Mouse (Mus musculus) 3T3-L1 (cell line): ENCODE data around the gene Eme1.
A peak's percentile ranks its signal among the peaks of the same experiment; 100 is the strongest.

Source experiments
- DNase-seq: peaks from one replicate; pipeline ENCODE4 v3.0.0-alpha.2; 2015; ENCODE audit warnings: low read depth, low spot score

The Eme1 gene

DNA sequence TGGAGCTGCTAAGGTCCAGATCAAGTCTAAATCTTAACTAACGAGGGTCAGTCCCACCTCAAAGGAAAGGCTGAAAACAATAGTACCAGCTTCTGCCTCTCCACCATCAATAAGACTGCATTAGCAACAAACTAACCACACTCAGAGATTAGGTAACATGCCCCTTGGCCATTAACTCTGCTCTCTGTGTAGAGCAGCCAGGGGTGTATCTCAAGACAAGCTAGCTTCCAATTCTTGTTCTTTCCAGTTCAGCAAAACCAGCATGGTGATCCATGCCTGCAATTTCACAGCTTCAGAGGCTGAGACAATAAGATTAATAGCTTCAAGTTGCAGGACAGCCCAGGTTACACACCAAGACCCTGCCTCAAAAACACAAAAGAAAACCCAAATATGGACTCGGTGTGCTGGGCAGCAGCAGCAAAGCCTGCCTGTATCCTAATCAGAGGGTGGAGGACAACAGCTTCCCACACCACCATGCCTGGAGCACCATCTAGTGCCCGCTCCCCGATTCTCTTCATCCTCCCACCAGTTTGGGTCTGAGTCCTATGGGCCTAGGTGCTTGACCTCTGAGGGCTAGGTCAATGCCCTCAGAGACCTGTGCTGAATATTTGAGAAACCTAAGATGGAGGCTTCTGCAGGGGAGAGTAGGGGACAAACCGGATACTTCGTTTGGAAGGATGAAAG lies 55.2 kb downstream of the Eme1 start:
- DNase-seq, result no peak

DNA sequence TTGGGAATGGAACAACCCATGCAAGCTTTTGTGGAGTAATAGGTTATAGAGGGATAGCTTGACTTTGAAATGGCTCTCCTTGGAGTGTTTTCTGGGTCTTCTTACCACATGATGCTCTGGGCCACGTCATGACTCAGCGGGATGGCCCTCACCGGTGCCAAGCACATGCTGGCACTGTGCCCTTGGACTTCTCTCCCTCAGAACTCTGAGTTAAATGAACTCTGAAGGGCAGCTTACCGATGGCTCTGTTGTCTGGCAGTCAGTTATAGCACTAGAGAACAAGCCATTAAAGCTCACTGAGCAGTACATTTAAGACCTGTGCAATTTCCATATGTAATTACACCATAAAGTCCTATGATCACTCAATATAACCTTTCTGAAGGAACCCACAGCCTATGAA lies 56.4 kb downstream of the Eme1 start:
- DNase-seq, result peak; percentile 74

DNA sequence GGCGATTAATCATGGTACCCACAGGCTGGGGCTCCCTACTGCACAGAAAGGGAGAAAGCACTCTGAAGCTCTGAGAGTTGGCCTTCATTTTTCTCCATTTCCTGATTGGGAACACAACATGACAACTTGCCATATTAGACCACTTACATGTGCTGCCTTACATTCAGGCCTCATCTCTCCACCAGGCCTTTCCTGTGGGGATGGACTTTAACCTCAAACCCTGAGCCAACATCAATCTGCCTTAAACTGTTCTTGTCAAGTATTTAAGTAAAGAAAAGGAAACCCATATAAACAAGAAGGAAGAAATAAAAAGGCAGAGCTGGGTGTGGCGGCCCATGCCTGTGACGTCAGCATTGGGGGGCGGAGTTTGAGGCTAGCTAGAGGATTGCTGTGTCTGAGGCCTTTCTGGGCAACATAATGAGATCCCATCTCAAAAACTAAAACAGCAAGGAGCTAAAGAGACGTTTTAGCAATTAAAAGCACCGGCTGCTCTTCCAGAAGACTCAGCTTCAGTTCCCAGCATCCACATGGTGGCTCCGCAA lies 57.4 kb downstream of the Eme1 start:
- peak; percentile 34 for DNase-seq
